Mouse (Mus musculus): ENCODE measurements around the gene Stac3. TPM values are rescaled to one million over a fixed set of nuclear protein-coding genes. Genes with fewer than 3 reads are reported as not detected.

The Stac3 gene
- polyA plus RNA-seq, 1 experiment from 2014 or later, result 2.9 TPM

DNA sequence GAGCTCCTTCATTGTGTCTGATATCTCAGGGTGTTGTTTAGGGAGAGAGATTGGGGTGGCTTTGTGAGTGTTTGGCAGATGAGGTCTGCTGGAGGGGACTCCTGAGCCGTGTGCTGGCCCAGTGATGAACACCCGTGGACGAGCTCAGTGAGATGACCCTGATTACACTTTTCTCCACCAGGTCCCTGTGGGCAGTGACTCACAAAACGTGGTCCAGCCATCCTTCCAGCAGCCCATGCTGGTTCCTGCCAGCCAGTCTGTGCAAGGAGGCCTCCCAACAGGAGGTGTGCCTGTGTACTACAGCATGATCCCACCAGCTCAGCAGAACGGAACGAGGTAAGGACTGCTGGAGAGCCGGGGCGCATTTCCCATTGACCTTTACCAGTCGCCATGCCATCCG is 16.3 kb upstream of the Stac3 start:
- ATAC-seq (ENCODE audit: low FRiP score), result no peak
- H3K36me3 ChIP-seq, result peaks cover 66% of the 10 kb centered on the region

GRCm38 (mm10) chr10:127488856-127489255 is 12.6 kb upstream of the Stac3 start:
- no peak for ATAC-seq (ENCODE audit: low FRiP score)
- Histone ChIP-seq H3K9ac (replicated peaks) (0 out of 2 replicates have a peak overlapping the region, but pooled peaks have one; percentile 7), H3K4me2 (no peak overlapping the region), H3K4me3 (replicated peaks) (no peak overlapping the region), H3K27ac (replicated peaks) (no peak overlapping the region; the same call in 1 of the 2 replicates), H3K4me1 (peaks cover 33% of the 10 kb centered on the region), H3K27me3 (replicated peaks) (no peaks in the 10 kb centered on the region), H3K36me3 (peaks cover 66% of the 10 kb centered on the region), H3K9me3 (replicated peaks) (no peaks in the 10 kb centered on the region)
- 75% methylated on average over 7 of the region's 7 CpGs for WGBS

More for the DNA sequence above, 16.3 kb upstream of the Stac3 start:
- Histone ChIP-seq H3K9ac (replicated peaks) (no peak overlapping the region), H3K4me1 (peaks cover 23% of the 10 kb centered on the region), H3K27me3 (replicated peaks) (no peaks in the 10 kb centered on the region), H3K27ac (replicated peaks) (no peak overlapping the region), H3K4me2 (no peak overlapping the region), H3K9me3 (replicated peaks) (no peaks in the 10 kb centered on the region), H3K4me3 (replicated peaks) (no peak overlapping the region)
- 89% methylated on average over 10 of the region's 10 CpGs for WGBS

DNA sequence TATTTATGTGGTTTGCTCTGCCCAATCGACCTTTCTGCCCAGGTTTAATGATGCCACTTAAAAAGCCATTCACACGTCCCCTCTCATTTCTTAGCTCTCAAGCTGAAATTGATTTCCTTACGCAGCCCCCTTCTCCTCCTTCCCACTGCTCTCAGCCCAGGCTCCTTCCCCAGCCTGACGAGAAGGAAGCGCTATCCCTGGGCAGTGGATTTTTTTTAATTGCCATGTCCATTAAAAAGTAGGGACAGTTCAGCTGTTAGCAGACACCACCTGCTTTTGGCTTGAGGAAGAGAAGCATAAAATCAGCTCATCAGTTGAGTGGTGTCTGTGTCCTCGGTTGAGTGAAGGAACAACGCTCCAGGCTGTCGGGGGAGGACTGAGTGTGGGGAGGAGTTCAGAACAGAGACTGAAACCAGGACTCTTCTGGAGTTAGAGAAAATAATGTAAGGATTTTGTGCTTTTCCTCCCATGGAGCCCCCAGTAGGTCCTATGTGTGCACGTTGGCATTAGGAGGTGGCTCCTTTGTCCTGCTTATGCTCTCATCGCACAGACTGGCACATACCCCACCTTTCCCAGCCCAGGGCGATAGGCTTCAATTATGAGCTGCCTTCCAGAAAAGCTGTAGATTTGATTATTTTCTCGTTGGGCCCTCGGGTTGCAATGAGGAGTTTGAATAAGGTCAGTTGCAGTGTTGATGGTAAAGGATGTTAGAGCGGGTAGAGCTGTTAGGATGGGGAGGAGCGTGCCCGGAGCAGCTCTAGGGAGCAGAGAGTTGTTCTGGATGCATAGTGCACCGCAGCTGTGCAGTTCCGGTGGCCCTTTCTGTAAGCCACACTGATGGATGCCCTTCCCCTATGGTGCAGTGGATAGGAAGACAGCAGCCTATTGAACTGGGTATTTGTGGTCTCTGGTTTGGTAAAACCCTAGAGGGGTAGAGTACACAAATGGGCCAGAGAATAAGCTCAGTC is 11.0 kb upstream of the Stac3 start:
- Histone ChIP-seq H3K36me3 (peaks cover 63% of the 10 kb centered on the region), H3K27ac (replicated peaks) (peak overlapping the region; percentile 69), H3K4me1 (peaks cover 33% of the 10 kb centered on the region), H3K27me3 (replicated peaks) (no peaks in the 10 kb centered on the region), H3K9me3 (replicated peaks) (no peaks in the 10 kb centered on the region), H3K9ac (replicated peaks) (0 out of 2 replicates have a peak overlapping the region, but pooled peaks have one; percentile 10), H3K4me3 (replicated peaks) (no peak overlapping the region), H3K4me2 (no peak overlapping the region)
- WGBS, result 55% methylated on average over 18 of the region's 18 CpGs
- peak; percentile 62; the same call in 1 of the 2 replicates for ATAC-seq (ENCODE audit: low FRiP score)

- Histone ChIP-seq H3K27me3 (replicated peaks) (no peaks in the 10 kb centered on the region), H3K9me3 (replicated peaks) (no peaks in the 10 kb centered on the region), H3K27ac (replicated peaks) (peak overlapping the region; percentile 69), H3K4me3 (replicated peaks) (no peak overlapping the region), H3K4me2 (no peak overlapping the region), H3K9ac (replicated peaks) (0 out of 2 replicates have a peak overlapping the region, but pooled peaks have one; percentile 10), H3K4me1 (peaks cover 33% of the 10 kb centered on the region), H3K36me3 (peaks cover 65% of the 10 kb centered on the region)
- 50% methylated on average over 8 of the region's 8 CpGs for WGBS
- 0 out of 2 replicates have a peak, but pooled peaks have one; percentile 23 for ATAC-seq (ENCODE audit: low FRiP score)
Measured at GRCm38 (mm10) chr10:127491128-127491512, 10.4 kb upstream of the Stac3 start.

DNA sequence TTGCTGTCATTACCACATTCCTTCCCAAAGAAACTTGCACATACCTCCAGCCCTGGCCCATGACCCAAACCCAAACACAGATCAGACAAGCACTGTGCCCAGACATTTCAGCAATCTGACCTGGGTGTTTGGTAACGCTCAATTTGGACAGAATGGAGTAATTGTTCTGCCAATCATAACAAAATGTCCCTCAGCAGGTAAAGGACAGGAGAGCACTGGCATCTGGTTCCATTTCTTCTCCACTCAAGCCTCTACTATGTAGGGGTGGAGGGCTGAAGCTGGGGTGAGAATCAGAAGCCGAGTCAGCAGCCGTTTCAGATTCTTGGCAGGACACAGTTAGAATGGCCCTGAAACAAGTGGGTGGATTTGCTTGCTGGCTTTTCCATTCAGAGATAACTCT is 9.4 kb upstream of the Stac3 start:
- Histone ChIP-seq H3K4me1 (peaks cover 33% of the 10 kb centered on the region), H3K9ac (replicated peaks) (no peak overlapping the region), H3K36me3 (peaks cover 67% of the 10 kb centered on the region), H3K27ac (replicated peaks) (no peak overlapping the region), H3K27me3 (replicated peaks) (no peaks in the 10 kb centered on the region), H3K4me3 (replicated peaks) (no peak overlapping the region), H3K9me3 (replicated peaks) (no peaks in the 10 kb centered on the region), H3K4me2 (no peak overlapping the region)
- no peak for ATAC-seq (ENCODE audit: low FRiP score)
- WGBS, result 86% methylated on average over 3 of the region's 3 CpGs

DNA sequence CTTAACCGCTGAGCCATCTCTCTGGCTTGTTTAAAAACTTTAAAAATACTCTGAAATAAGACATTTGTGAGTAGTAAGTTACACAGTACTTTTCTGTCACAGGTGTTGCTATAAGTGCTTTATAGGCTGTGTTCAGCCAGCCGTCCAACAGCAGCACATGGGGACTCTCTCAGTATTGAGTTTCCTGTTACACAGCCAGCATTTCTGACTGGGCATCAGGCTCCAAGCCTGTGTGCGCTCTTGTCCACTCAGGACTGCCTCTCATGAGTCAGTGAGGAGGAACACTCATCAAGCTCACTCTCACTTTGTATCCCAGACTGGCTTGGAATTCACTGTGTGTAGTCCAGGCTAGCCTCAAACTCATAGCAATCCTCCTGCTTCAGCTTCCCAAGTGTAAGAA is 5.3 kb upstream of the Stac3 start:
- WGBS, result 91% methylated on average over 3 of the region's 3 CpGs
- no peak overlapping the region for H3K9ac ChIP-seq (replicated peaks)
- ATAC-seq (ENCODE audit: low FRiP score), result no peak
- H3K36me3 ChIP-seq, result peaks cover 81% of the 10 kb centered on the region
- no peaks in the 10 kb centered on the region for H3K27me3 ChIP-seq (replicated peaks)
- no peak overlapping the region for H3K4me2 ChIP-seq
- no peak overlapping the region for H3K4me3 ChIP-seq (replicated peaks)
- H3K27ac ChIP-seq (replicated peaks), result no peak overlapping the region
- no peaks in the 10 kb centered on the region for H3K9me3 ChIP-seq (replicated peaks)
- peaks cover under 1% of the 10 kb centered on the region; the same call in 1 of the 2 replicates for H3K4me1 ChIP-seq

GRCm38 (mm10) chr10:127499516-127499915 is 2.0 kb upstream of the Stac3 start:
- 65% methylated on average over 5 of the region's 5 CpGs for WGBS
- H3K27ac ChIP-seq (replicated peaks), result no peak overlapping the region

DNA sequence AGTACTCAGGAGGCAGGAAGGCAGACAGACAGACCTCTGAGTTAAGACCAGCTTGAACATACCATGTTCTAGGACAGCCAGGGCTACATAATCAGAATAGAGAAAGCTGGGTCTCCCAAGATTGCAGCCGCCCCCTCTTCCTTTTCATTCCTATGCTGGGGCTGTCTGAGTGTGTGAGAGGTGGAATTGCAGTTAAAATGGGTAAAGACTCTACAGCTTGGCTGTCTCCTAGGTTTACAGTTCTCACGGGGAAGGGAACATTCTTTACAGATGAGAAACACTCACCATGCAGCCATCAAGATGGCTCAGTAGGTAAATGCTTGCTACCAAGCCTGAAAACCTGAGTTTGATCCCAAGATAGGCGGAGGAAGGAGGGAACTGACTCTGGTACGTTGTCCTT is 1.4 kb upstream of the Stac3 start:
- 86% methylated on average over 4 of the region's 4 CpGs for WGBS
- Histone ChIP-seq H3K27me3 (replicated peaks) (no peaks in the 10 kb centered on the region), H3K9me3 (replicated peaks) (no peaks in the 10 kb centered on the region), H3K4me3 (replicated peaks) (no peak overlapping the region), H3K36me3 (peaks cover 54% of the 10 kb centered on the region), H3K27ac (replicated peaks) (no peak overlapping the region), H3K4me1 (no peaks in the 10 kb centered on the region), H3K4me2 (no peak overlapping the region), H3K9ac (replicated peaks) (no peak overlapping the region)
- ATAC-seq (ENCODE audit: low FRiP score), result no peak

More at GRCm38 (mm10) chr10:127499516-127499915, 2.0 kb upstream of the Stac3 start:
- no peak for ATAC-seq (ENCODE audit: low FRiP score)
- Histone ChIP-seq H3K4me2 (no peak overlapping the region), H3K4me3 (replicated peaks) (no peak overlapping the region), H3K9me3 (replicated peaks) (no peaks in the 10 kb centered on the region), H3K27me3 (replicated peaks) (no peaks in the 10 kb centered on the region), H3K4me1 (no peaks in the 10 kb centered on the region), H3K36me3 (peaks cover 59% of the 10 kb centered on the region), H3K9ac (replicated peaks) (no peak overlapping the region)

DNA sequence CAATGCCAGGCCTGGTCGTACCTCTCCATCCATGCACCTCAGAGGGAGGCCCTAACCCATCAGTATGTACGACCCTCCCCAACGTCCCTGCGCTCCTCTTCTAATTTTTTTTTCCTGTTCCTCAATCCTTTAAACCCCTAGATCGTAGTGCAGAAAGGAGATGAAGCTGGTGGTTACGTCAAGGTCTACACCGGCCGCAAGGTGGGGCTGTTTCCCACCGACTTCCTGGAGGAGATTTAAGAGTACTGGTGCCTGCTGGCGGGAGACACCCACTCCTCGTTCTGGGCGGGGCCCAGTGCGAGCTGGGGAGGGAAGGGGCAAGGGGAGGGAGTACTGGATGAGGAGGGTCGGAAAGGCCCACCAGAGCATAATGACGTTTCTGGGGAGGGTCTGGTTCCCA is 6.8 kb downstream of the Stac3 start:
- 3% methylated on average over 15 of the region's 15 CpGs for WGBS
- Histone ChIP-seq H3K27me3 (replicated peaks) (0 out of 2 replicates have a peak, but pooled peaks cover 5% of the 10 kb centered on the region), H3K36me3 (0 out of 2 replicates have a peak, but pooled peaks cover 2% of the 10 kb centered on the region), H3K4me2 (peak overlapping the region; percentile 69), H3K9ac (replicated peaks) (no peak overlapping the region), H3K4me3 (replicated peaks) (no peak overlapping the region), H3K9me3 (replicated peaks) (no peaks in the 10 kb centered on the region), H3K27ac (replicated peaks) (peak overlapping the region; percentile 92; the same call in 1 of the 2 replicates), H3K4me1 (peaks cover 58% of the 10 kb centered on the region)
- no peak for ATAC-seq (ENCODE audit: low FRiP score)

- H3K27me3 ChIP-seq (replicated peaks), result 0 out of 2 replicates have a peak, but pooled peaks cover 8% of the 10 kb centered on the region
- 1% methylated on average over 35 of the region's 35 CpGs for WGBS
Measured at GRCm38 (mm10) chr10:127509051-127509836, 7.8 kb downstream of the Stac3 start.

More at GRCm38 (mm10) chr10:127509051-127509836, 7.8 kb downstream of the Stac3 start:
- peak overlapping the region; percentile 92 for H3K27ac ChIP-seq (replicated peaks)
- peak overlapping the region; percentile 44 for H3K4me3 ChIP-seq (replicated peaks)
- no peaks in the 10 kb centered on the region for H3K9me3 ChIP-seq (replicated peaks)
- peak overlapping the region; percentile 52 for H3K9ac ChIP-seq (replicated peaks)
- H3K36me3 ChIP-seq, result no peaks in the 10 kb centered on the region
- H3K4me1 ChIP-seq, result peaks cover 68% of the 10 kb centered on the region
- H3K4me2 ChIP-seq, result peak overlapping the region; percentile 69
- peak; percentile 65 for ATAC-seq (ENCODE audit: low FRiP score)
